Mouse (Mus musculus) forebrain, postnatal 0 days (tissue): ENCODE results near the gene Kif6. TPM values are rescaled to one million over a fixed set of nuclear protein-coding genes. Genes with fewer than 3 reads are reported as not detected.

ENCODE experiments used
- ATAC-seq: fragments of 200-750 bp; cut with Nextera tagmentation; 2 replicates; pipeline ENCODE4 v1.8.0; 2017; ENCODE audit warnings: mild to moderate bottlenecking, moderate library complexity
- DNase-seq: peaks from one replicate; pipeline ENCODE4 v3.0.0-alpha.2; 2015
- H3K27ac ChIP-seq: fragments of 300-500 bp; sonication (generic); 2 replicates; pipeline ENCODE4 v1.5.1; 2014; ENCODE audit warnings: low read depth, mild to moderate bottlenecking, antibody characterized with exemption, low read length, moderate library complexity, mixed read lengths
- H3K27me3 ChIP-seq: fragments of 300-500 bp; sonication (generic); 2 replicates; pipeline ENCODE4 v1.6.1; 2014; ENCODE audit warnings: mild to moderate bottlenecking, low read length, mixed read lengths; ENCODE audit not compliant: insufficient read depth
- H3K36me3 ChIP-seq: fragments of 300-500 bp; sonication (generic); 2 replicates; pipeline ENCODE4 v1.6.1; 2014; ENCODE audit warnings: mild to moderate bottlenecking, moderate library complexity; ENCODE audit not compliant: insufficient read depth
- H3K4me1 ChIP-seq: fragments of 300-500 bp; sonication (generic); 2 replicates; pipeline ENCODE4 v1.6.1; 2014; ENCODE audit warnings: antibody characterized with exemption; ENCODE audit not compliant: insufficient read depth
- H3K4me2 ChIP-seq: fragments of 300-500 bp; sonication (generic); 2 replicates; pipeline ENCODE4 v1.6.1; 2014; ENCODE audit warnings: low read depth, mild to moderate bottlenecking, moderate library complexity
- H3K4me3 ChIP-seq: fragments of 300-500 bp; sonication (generic); 2 replicates; pipeline ENCODE4 v1.5.1; 2014; ENCODE audit warnings: low read depth, low read length, mixed read lengths
- H3K9ac ChIP-seq: fragments of 300-500 bp; sonication (generic); 2 replicates; pipeline ENCODE4 v1.6.1; 2014; ENCODE audit warnings: mild to moderate bottlenecking
- H3K9me3 ChIP-seq: fragments of 300-500 bp; sonication (generic); 2 replicates; pipeline ENCODE4 v1.6.1; 2016; ENCODE audit warnings: low read length
- CTCF ChIP-seq: sonication (generic); IDR thresholded peaks from 2 replicates; pipeline ENCODE4 v1.5.1; 2016; ENCODE audit warnings: antibody characterized with exemption, control low read depth, low read depth
- WGBS: fragments of 180-500 bp; shearing (Covaris S2); extraction: QIAGEN DNeasy Blood & Tissue Kit; methylation state at CpG from one replicate; pipeline ENCODE4 v1.1.7; 2014; 5-methylcytosine and 5-hydroxymethylcytosine counted together
- polyA plus RNA-seq: library from polyadenylated mRNA; unstranded; fragments of >200 nt; fragmentation: Nextera tagmentation; extraction: Ambion mirVana; gene quantifications from 2 replicates; pipeline ENCODE4 v1.2.1, GENCODE M21; 2015
- total RNA-seq: library from RNA; depleted of rRNA; stranded (reverse); fragments of >200 nt; gene quantifications from 2 replicates; pipeline ENCODE4 v1.2.3, GENCODE M21; 2014

Gene Kif6
- total and polyA plus RNA-seq, 2 experiments from 2014 or later, result 2.0 to 7.4 TPM

DNA sequence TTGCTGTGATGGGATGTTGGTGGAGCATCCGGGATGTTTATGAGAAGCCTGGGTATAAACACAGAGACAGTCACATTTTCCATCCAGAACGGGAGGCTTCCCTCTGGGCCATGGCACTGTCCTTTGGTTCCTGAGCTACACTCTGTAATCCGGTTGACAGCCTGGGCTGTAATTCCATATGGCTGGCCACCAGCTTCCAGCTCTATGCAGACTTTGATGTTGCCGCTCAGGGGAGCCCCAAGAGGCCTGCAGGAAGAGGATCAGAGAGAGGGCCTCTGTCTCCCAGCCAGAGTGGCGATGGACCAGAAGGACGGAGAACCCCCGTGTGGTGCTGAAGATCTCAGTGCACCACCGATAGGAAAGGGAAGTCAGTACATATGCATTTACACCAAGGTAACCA is 4.6 kb upstream of the Kif6 start:
- Histone ChIP-seq H3K36me3 (no peaks in the 10 kb centered on the region), H3K27ac (no peak overlapping the region), H3K4me2 (no peak overlapping the region), H3K4me3 (no peak overlapping the region), H3K27me3 (no peaks in the 10 kb centered on the region), H3K9ac (no peak overlapping the region), H3K4me1 (no peaks in the 10 kb centered on the region), H3K9me3 (no peaks in the 10 kb centered on the region)
- TF ChIP-seq CTCF, result no peak
- WGBS, result 63% methylated on average over 8 of the region's 8 CpGs
- no peak for DNase-seq
- ATAC-seq, result no peak

DNA sequence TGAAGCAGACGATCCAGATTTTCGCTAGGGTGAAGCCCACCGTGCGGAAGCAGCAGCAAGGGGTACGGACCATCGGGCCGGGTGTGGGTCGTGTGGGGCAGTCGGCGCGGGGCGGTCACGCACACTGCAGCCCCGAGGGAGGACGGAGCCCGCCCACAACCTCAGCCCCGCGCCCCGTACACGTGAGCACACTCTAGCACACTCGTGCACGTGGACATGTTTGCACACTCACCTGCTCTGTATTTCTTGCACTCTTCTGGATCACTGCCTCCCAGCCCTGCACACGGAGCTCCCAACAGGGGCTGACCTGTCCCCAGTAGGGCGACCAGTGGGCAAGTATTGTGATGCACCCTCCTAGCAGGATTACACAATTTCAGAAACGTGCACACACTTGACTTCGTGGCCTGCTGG is 310 bp downstream of the Kif6 start:
- Histone ChIP-seq H3K27ac (no peak overlapping the region), H3K36me3 (no peaks in the 10 kb centered on the region), H3K27me3 (no peaks in the 10 kb centered on the region), H3K4me2 (peak overlapping the region; percentile 96), H3K4me1 (peaks cover 3% of the 10 kb centered on the region; the same call in 1 of the 2 replicates), H3K9ac (peak overlapping the region; percentile 57), H3K4me3 (peak overlapping the region; percentile 56), H3K9me3 (no peaks in the 10 kb centered on the region)
- TF ChIP-seq CTCF, result no peak
- DNase-seq (no peak), ATAC-seq (peak; percentile 58)
- WGBS, result 4% methylated on average over 26 of the region's 26 CpGs

DNA sequence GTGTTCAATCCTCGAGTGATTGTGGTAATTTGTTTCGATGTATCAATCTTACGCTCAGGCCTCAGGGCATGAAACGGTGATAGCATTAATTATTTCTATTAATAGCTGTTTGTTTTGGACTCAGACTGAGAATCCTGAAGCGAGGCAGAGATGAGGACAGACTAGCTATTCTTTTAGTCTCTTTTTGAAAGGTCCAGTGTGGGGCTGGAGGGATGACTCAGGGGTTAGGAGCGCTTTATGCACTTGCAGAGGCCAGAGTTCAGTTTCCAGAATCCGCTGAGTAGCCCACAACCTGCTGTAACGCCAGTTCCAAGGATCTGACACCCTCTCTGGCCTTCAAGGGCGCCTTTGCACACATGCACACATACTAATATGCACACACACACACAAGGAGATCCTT is 9.6 kb downstream of the Kif6 start:
- no peak overlapping the region for H3K9ac ChIP-seq
- no peaks in the 10 kb centered on the region for H3K9me3 ChIP-seq
- 52% methylated on average over 9 of the region's 9 CpGs for WGBS
- no peak for TF ChIP-seq CTCF
- no peaks in the 10 kb centered on the region for H3K27me3 ChIP-seq
- DNase-seq (no peak), ATAC-seq (no peak)
- no peaks in the 10 kb centered on the region for H3K36me3 ChIP-seq
- no peak overlapping the region for H3K4me3 ChIP-seq
- H3K27ac ChIP-seq, result no peak overlapping the region
- no peaks in the 10 kb centered on the region for H3K4me1 ChIP-seq
- no peak overlapping the region for H3K4me2 ChIP-seq

DNA sequence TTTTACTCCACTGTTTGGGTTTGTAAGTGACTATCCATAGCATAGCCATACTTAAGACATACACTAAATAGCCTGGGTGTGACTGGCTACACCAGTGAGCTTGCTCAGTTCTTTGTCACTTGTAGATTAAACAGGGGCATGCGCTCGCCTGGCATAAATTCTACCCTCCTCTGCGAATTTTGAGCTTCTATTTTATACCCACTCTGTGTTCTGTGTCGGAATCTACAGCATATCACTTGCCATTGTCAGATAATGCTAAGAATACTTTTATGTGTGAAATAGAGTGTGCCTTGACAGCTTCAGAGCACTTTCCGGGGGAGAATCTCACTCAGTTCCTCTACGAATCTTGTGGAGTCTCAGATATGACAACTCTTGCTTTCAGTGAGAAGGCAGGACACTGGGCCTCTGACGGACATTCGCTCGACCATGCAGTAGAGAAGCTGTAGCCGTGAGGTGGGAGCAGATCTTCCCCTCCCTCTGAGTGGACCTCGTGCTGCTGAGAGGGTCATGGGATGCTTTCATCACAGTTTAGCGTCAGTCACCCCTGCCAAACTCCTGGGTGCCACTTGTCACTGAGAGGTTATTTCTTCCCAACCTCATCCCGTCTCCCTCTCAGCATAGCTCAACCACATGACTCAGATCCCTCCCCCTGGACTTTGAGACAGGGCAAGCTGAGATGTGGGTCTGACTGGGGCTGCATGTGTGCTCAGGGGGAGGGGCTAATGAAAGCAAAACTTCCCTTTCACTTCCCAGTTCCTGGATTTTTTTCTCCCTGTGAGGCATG is 12.3 kb downstream of the Kif6 start:
- no peak overlapping the region for H3K27ac ChIP-seq
- no peaks in the 10 kb centered on the region for H3K9me3 ChIP-seq
- H3K27me3 ChIP-seq, result no peaks in the 10 kb centered on the region
- no peaks in the 10 kb centered on the region for H3K4me1 ChIP-seq
- no peak overlapping the region for H3K4me3 ChIP-seq
- DNase-seq (no peak), ATAC-seq (0 out of 2 replicates have a peak, but pooled peaks have one; percentile 16)
- no peaks in the 10 kb centered on the region for H3K36me3 ChIP-seq
- no peak overlapping the region for H3K9ac ChIP-seq
- no peak for TF ChIP-seq CTCF
- H3K4me2 ChIP-seq, result no peak overlapping the region
- WGBS, result 85% methylated on average over 13 of the region's 13 CpGs

DNA sequence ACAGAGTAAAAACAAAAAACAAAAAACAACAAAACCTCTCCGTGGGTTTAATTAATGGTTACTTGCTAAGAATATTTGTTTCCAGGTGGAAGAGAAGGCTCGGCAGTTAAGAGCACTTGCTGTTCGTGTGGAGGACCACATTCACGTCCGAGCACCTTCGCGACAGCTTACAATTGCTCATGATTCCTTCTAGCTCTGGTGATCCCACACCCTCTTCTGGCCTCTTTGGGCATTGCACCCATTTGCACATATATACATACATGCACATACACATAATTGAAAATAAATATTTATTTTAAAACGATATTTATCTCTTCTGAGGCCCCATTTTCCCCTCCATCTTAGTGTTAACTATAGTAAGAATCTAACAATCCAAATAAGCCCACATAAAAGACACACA is 13.9 kb downstream of the Kif6 start:
- no peaks in the 10 kb centered on the region for H3K4me1 ChIP-seq

DNA sequence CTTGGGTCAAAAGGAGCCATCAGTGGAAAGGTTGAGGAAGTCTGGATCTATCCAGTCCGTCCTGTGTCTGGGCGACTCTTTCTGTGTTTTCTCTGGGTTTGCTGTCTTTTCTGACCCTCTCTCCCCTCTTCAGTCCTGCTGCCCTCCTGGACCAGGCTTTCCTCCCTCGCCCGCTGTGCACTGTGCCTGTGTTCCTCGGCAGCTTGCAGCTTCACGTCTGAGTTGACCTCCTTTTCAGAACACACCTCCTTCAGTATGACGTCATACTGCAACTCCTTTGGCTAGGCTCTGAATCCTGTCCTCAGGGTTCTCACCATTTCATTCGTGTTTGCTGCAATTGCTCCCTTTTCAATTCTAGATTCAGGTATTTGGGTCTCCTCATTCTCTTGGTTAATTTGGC is 18.1 kb downstream of the Kif6 start:
- H3K4me1 ChIP-seq, result no peaks in the 10 kb centered on the region
- H3K9me3 ChIP-seq, result no peaks in the 10 kb centered on the region
- no peak overlapping the region for H3K4me2 ChIP-seq
- no peak overlapping the region for H3K4me3 ChIP-seq
- ATAC-seq (no peak), DNase-seq (no peak)
- H3K27ac ChIP-seq, result no peak overlapping the region
- H3K36me3 ChIP-seq, result no peaks in the 10 kb centered on the region
- H3K27me3 ChIP-seq, result no peaks in the 10 kb centered on the region
- H3K9ac ChIP-seq, result no peak overlapping the region
- WGBS, result 43% methylated on average over 8 of the region's 8 CpGs
- no peak for TF ChIP-seq CTCF

More for the DNA sequence above, 13.9 kb downstream of the Kif6 start:
- no peak overlapping the region for H3K4me3 ChIP-seq
- no peaks in the 10 kb centered on the region for H3K9me3 ChIP-seq
- H3K36me3 ChIP-seq, result no peaks in the 10 kb centered on the region
- no peak overlapping the region for H3K9ac ChIP-seq
- WGBS, result 92% methylated on average over 8 of the region's 8 CpGs
- peak; percentile 44 for TF ChIP-seq CTCF
- H3K27ac ChIP-seq, result no peak overlapping the region
- ATAC-seq, result no peak
- H3K4me2 ChIP-seq, result no peak overlapping the region
- DNase-seq, result no peak
- H3K27me3 ChIP-seq, result no peaks in the 10 kb centered on the region

DNA sequence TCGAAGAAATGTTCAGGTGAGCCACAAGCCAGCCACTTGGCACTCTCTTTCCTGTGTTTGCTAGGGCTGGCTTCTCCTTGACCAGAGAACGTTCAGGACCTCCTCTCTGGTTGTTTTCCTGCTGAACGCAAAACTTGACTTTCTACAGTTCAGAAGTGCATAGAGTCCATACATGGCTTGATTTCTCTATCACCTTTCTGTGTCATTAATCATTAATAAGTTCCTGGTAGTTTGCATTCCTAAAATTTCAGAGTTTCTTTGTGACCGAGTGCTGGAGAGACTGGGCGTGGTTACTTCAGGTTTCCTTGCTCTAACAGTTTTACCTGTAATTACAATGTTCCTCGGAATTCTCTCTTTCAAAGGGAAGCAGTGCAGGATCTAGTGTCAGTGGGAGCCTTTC is 27.0 kb downstream of the Kif6 start:
- Histone ChIP-seq H3K27me3 (no peaks in the 10 kb centered on the region), H3K4me2 (no peak overlapping the region), H3K4me3 (no peak overlapping the region), H3K9me3 (no peaks in the 10 kb centered on the region), H3K27ac (no peak overlapping the region), H3K4me1 (no peaks in the 10 kb centered on the region), H3K36me3 (no peaks in the 10 kb centered on the region), H3K9ac (no peak overlapping the region)
- no peak for DNase-seq
- WGBS, result 94% methylated on average over 6 of the region's 6 CpGs
- ATAC-seq, result no peak
- TF ChIP-seq CTCF, result no peak
